Mouse (Mus musculus): ENCODE results near the gene Mdfi. TPM values are rescaled to one million over a fixed set of nuclear protein-coding genes. Genes with fewer than 3 reads are reported as not detected.

Mdfi gene
- polyA plus RNA-seq, 1 experiment from 2014 or later, result 15.7 TPM

DNA sequence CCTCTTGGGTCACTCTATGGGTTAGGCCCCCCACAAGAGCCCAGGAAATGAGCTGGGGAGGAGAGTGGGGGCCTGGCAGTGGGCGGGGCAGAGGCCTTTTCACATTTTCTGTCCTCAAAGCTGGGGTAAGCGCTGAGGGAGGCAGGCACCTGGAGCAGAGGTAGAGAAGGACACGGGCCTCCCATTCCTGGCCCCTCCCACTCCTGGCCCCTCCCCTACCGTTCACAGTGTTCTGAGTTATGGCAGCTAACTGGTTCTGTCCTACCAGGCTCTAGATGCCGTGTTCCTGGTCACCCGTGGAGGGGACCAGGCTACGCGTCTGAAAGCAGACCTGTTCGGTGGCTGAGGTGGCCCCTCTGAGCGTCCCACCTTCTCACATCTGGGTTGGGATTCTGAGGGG is 19.0 kb downstream of the Mdfi start:
- H3K9me3 ChIP-seq (ENCODE audit: control insufficient read depth, low read length), result no peaks in the 10 kb centered on the region
- no peak overlapping the region for H3K9ac ChIP-seq (ENCODE audit: low read depth, low read length)
- peaks cover 7% of the 10 kb centered on the region for H3K27me3 ChIP-seq (ENCODE audit: control insufficient read depth, insufficient read depth, low read length)
- peak; percentile 21 for ATAC-seq (ENCODE audit: low FRiP score, low TSS enrichment)
- H3K36me3 ChIP-seq (ENCODE audit: control insufficient read depth, insufficient read depth, low read length), result peaks cover 31% of the 10 kb centered on the region; the same call in 1 of the 2 replicates
- peaks cover 29% of the 10 kb centered on the region; the same call in 1 of the 2 replicates for H3K4me1 ChIP-seq (ENCODE audit: control insufficient read depth, insufficient read depth, low read length)
- H3K27ac ChIP-seq (ENCODE audit: low read depth, low read length), result no peak overlapping the region
- no peak overlapping the region for H3K4me2 ChIP-seq (replicated peaks; ENCODE audit: low read depth, low read length)
- 43% methylated on average over 10 of the region's 10 CpGs for WGBS
- no peak overlapping the region for H3K4me3 ChIP-seq (ENCODE audit: low read length)

- Histone ChIP-seq H3K4me1 (ENCODE audit: control insufficient read depth, insufficient read depth, low read length) (peaks cover 29% of the 10 kb centered on the region; the same call in 1 of the 2 replicates), H3K27ac (ENCODE audit: low read depth, low read length) (no peak overlapping the region; the same call in 1 of the 2 replicates)
- WGBS, result 26% methylated on average over 6 of the region's 6 CpGs
These were observed 20.0 kb downstream of the Mdfi start for GRCm38 (mm10) chr17:47814496-47814895.

DNA sequence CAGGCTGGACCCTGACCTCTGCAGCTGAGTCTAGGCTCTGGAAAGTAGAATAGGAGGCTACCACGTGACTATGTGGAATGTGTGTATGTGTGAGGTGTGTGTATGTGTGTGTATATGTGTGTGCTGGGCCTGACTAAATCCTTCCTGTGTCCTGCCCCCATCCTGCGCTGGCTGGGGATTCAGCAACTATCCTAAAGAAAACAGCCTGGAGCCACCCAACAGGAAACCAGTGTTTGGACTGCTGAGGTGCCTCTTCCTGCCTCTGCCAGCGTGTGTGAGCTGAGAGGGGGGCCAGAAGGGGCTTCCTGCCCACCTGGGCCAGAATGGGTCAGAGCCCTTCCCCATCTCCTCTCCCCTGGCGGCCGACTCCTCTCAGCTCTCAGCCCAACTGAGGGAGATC is 20.9 kb downstream of the Mdfi start:
- no peak overlapping the region; the same call in 1 of the 2 replicates for H3K27ac ChIP-seq (ENCODE audit: low read depth, low read length)

More at GRCm38 (mm10) chr17:47814496-47814895, 20.0 kb downstream of the Mdfi start:
- Histone ChIP-seq H3K4me2 (replicated peaks; ENCODE audit: low read depth, low read length) (no peak overlapping the region), H3K27me3 (ENCODE audit: control insufficient read depth, insufficient read depth, low read length) (peaks cover 7% of the 10 kb centered on the region), H3K9me3 (ENCODE audit: control insufficient read depth, low read length) (no peaks in the 10 kb centered on the region), H3K9ac (ENCODE audit: low read depth, low read length) (no peak overlapping the region), H3K4me3 (ENCODE audit: low read length) (no peak overlapping the region), H3K36me3 (ENCODE audit: control insufficient read depth, insufficient read depth, low read length) (peaks cover 24% of the 10 kb centered on the region; the same call in 1 of the 2 replicates)
- no peak for ATAC-seq (ENCODE audit: low FRiP score, low TSS enrichment)

DNA sequence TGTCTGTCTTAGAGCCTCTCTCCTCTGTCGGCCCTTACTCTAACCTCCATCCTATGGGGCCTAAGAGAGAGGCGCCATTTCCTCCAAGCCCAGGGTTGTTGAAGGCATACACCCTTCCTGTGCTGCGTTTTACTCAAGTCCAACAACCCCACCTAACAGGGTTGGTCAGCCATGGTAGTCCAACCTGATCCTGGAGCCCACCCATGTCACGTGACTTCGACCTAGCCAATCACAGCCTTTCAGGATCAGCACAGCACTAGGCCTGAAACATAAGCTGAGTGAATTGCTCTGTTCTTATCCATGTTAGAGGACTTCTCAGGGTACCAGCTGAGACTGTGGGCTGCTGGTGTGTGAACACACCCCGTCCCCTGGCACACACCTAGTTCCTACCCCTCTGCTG is 22.3 kb downstream of the Mdfi start:
- no peak overlapping the region for H3K9ac ChIP-seq (ENCODE audit: low read depth, low read length)
- no peak overlapping the region for H3K27ac ChIP-seq (ENCODE audit: low read depth, low read length)
- no peak overlapping the region for H3K4me3 ChIP-seq (ENCODE audit: low read length)
- no peaks in the 10 kb centered on the region for H3K9me3 ChIP-seq (ENCODE audit: control insufficient read depth, low read length)
- H3K4me1 ChIP-seq (ENCODE audit: control insufficient read depth, insufficient read depth, low read length), result peaks cover 29% of the 10 kb centered on the region; the same call in 1 of the 2 replicates
- no peak overlapping the region for H3K4me2 ChIP-seq (replicated peaks; ENCODE audit: low read depth, low read length)
- H3K27me3 ChIP-seq (ENCODE audit: control insufficient read depth, insufficient read depth, low read length), result peaks cover 11% of the 10 kb centered on the region
- peaks cover 9% of the 10 kb centered on the region; the same call in 1 of the 2 replicates for H3K36me3 ChIP-seq (ENCODE audit: control insufficient read depth, insufficient read depth, low read length)
- ATAC-seq (ENCODE audit: low FRiP score, low TSS enrichment), result no peak
- 81% methylated on average over 6 of the region's 6 CpGs for WGBS

More for the DNA sequence above, 20.9 kb downstream of the Mdfi start:
- 34% methylated on average over 5 of the region's 5 CpGs for WGBS
- Histone ChIP-seq H3K4me1 (ENCODE audit: control insufficient read depth, insufficient read depth, low read length) (peaks cover 29% of the 10 kb centered on the region; the same call in 1 of the 2 replicates), H3K9ac (ENCODE audit: low read depth, low read length) (no peak overlapping the region), H3K27me3 (ENCODE audit: control insufficient read depth, insufficient read depth, low read length) (peaks cover 7% of the 10 kb centered on the region), H3K9me3 (ENCODE audit: control insufficient read depth, low read length) (no peaks in the 10 kb centered on the region), H3K4me2 (replicated peaks; ENCODE audit: low read depth, low read length) (no peak overlapping the region), H3K4me3 (ENCODE audit: low read length) (no peak overlapping the region), H3K36me3 (ENCODE audit: control insufficient read depth, insufficient read depth, low read length) (peaks cover 20% of the 10 kb centered on the region; the same call in 1 of the 2 replicates)
- peak; percentile 32 for ATAC-seq (ENCODE audit: low FRiP score, low TSS enrichment)

- H3K27me3 ChIP-seq (ENCODE audit: control insufficient read depth, insufficient read depth, low read length), result peaks cover 10% of the 10 kb centered on the region
- 11% methylated on average over 15 of the region's 15 CpGs for WGBS
- no peaks in the 10 kb centered on the region for H3K9me3 ChIP-seq (ENCODE audit: control insufficient read depth, low read length)
- no peak overlapping the region for H3K27ac ChIP-seq (ENCODE audit: low read depth, low read length)
- H3K4me1 ChIP-seq (ENCODE audit: control insufficient read depth, insufficient read depth, low read length), result peaks cover 30% of the 10 kb centered on the region; the same call in 1 of the 2 replicates
- H3K4me2 ChIP-seq (replicated peaks; ENCODE audit: low read depth, low read length), result peak overlapping the region; percentile 19; the same call in 1 of the 2 replicates
- ATAC-seq (ENCODE audit: low FRiP score, low TSS enrichment), result peak; percentile 33
- peaks cover 9% of the 10 kb centered on the region; the same call in 1 of the 2 replicates for H3K36me3 ChIP-seq (ENCODE audit: control insufficient read depth, insufficient read depth, low read length)
- no peak overlapping the region for H3K9ac ChIP-seq (ENCODE audit: low read depth, low read length)
- H3K4me3 ChIP-seq (ENCODE audit: low read length), result no peak overlapping the region
These were observed 23.2 kb downstream of the Mdfi start for GRCm38 (mm10) chr17:47811265-47811800.

- no peaks in the 10 kb centered on the region for H3K9me3 ChIP-seq (ENCODE audit: control insufficient read depth, low read length)
- ATAC-seq (ENCODE audit: low FRiP score, low TSS enrichment), result no peak
- H3K4me1 ChIP-seq (ENCODE audit: control insufficient read depth, insufficient read depth, low read length), result peaks cover 24% of the 10 kb centered on the region; the same call in 1 of the 2 replicates
- 52% methylated on average over 9 of the region's 9 CpGs for WGBS
- no peak overlapping the region for H3K9ac ChIP-seq (ENCODE audit: low read depth, low read length)
- H3K4me2 ChIP-seq (replicated peaks; ENCODE audit: low read depth, low read length), result no peak overlapping the region
- H3K36me3 ChIP-seq (ENCODE audit: control insufficient read depth, insufficient read depth, low read length), result no peaks in the 10 kb centered on the region
- no peak overlapping the region for H3K27ac ChIP-seq (ENCODE audit: low read depth, low read length)
- H3K27me3 ChIP-seq (ENCODE audit: control insufficient read depth, insufficient read depth, low read length), result 0 out of 2 replicates have a peak, but pooled peaks cover 4% of the 10 kb centered on the region
- H3K4me3 ChIP-seq (ENCODE audit: low read length), result no peak overlapping the region
These were observed 28.3 kb downstream of the Mdfi start for GRCm38 (mm10) chr17:47806230-47806629.

GRCm38 (mm10) chr17:47805047-47805835 is 29.2 kb downstream of the Mdfi start:
- no peak overlapping the region for H3K4me3 ChIP-seq (ENCODE audit: low read length)
- H3K36me3 ChIP-seq (ENCODE audit: control insufficient read depth, insufficient read depth, low read length), result no peaks in the 10 kb centered on the region
- H3K9ac ChIP-seq (ENCODE audit: low read depth, low read length), result 0 out of 2 replicates have a peak overlapping the region, but pooled peaks have one; percentile 28
- no peaks in the 10 kb centered on the region for H3K9me3 ChIP-seq (ENCODE audit: control insufficient read depth, low read length)
- no peak overlapping the region for H3K27ac ChIP-seq (ENCODE audit: low read depth, low read length)
- no peak for ATAC-seq (ENCODE audit: low FRiP score, low TSS enrichment)
- 0 out of 2 replicates have a peak, but pooled peaks cover 4% of the 10 kb centered on the region for H3K27me3 ChIP-seq (ENCODE audit: control insufficient read depth, insufficient read depth, low read length)
- 29% methylated on average over 13 of the region's 13 CpGs for whole genome bisulfite sequencing
- H3K4me2 ChIP-seq (replicated peaks; ENCODE audit: low read depth, low read length), result no peak overlapping the region
- peaks cover 21% of the 10 kb centered on the region; the same call in 1 of the 2 replicates for H3K4me1 ChIP-seq (ENCODE audit: control insufficient read depth, insufficient read depth, low read length)

DNA sequence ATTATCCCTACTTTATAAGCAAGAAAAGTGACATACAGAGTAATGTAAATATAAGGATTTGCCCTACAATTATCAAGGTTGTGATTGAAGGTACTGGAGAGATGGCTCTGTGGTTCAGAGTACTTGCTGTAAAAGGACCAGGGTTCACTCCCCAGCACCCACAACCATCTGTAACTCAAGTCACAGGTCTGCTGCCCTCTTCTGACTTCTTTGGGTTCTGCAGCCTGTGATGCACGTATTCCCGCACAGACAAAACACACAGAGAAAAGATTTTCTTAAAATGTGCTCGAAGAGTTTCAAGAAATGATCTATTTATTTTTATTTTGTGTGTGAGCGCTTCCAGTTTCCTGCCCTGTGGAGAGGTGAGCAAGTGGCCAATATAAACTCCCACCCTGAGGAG is 30.8 kb downstream of the Mdfi start:
- no peak for ATAC-seq (ENCODE audit: low FRiP score, low TSS enrichment)
- Histone ChIP-seq H3K4me3 (ENCODE audit: low read length) (no peak overlapping the region), H3K4me1 (ENCODE audit: control insufficient read depth, insufficient read depth, low read length) (peaks cover 21% of the 10 kb centered on the region; the same call in 1 of the 2 replicates), H3K9me3 (ENCODE audit: control insufficient read depth, low read length) (no peaks in the 10 kb centered on the region), H3K27ac (ENCODE audit: low read depth, low read length) (no peak overlapping the region), H3K4me2 (replicated peaks; ENCODE audit: low read depth, low read length) (no peak overlapping the region), H3K27me3 (ENCODE audit: control insufficient read depth, insufficient read depth, low read length) (0 out of 2 replicates have a peak, but pooled peaks cover 4% of the 10 kb centered on the region), H3K9ac (ENCODE audit: low read depth, low read length) (no peak overlapping the region), H3K36me3 (ENCODE audit: control insufficient read depth, insufficient read depth, low read length) (no peaks in the 10 kb centered on the region)
- WGBS, result 83% methylated on average over 4 of the region's 4 CpGs

Measured in kidney, embryonic 14.5 days (tissue).